Mouse (Mus musculus): ENCODE results near the gene Cpeb4. TPM values are rescaled to one million over a fixed set of nuclear protein-coding genes. Genes with fewer than 3 reads are reported as not detected.
"Not testable (repeated sequence)": the region's sequence is repeated elsewhere in the genome, so short reads cannot be mapped to it uniquely, and the experiment has no call there.

Gene Cpeb4
- polyA plus RNA-seq (2012; rRNA removed) = 19.9 and 23.8 TPM in 2 replicates

GRCm38 (mm10) chr11:31871911-31872310 is at the start of gene Cpeb4:
Gene Cpeb4 (plus strand): TSS chr11:31872211.
- DNase-seq (ENCODE audit: low spot score) = no peak

- DNase-seq (ENCODE audit: low spot score) = no peak
These were observed 49.5 kb upstream of the Cpeb4 start for GRCm38 (mm10) chr11:31822556-31822955.

- no peak for DNase-seq (ENCODE audit: low spot score)
These were observed 48.5 kb upstream of the Cpeb4 start for GRCm38 (mm10) chr11:31823513-31823912.

GRCm38 (mm10) chr11:31824504-31825166 is 47.4 kb upstream of the Cpeb4 start:
- no peak for DNase-seq (ENCODE audit: low spot score)

- DNase-seq (ENCODE audit: low spot score) = no peak
These were observed 43.8 kb upstream of the Cpeb4 start for GRCm38 (mm10) chr11:31828011-31828770.

- DNase-seq (ENCODE audit: low spot score) = no peak
These were observed 43.3 kb upstream of the Cpeb4 start for GRCm38 (mm10) chr11:31828771-31829072.

- no peak for DNase-seq (ENCODE audit: low spot score)
These were observed 41.5 kb upstream of the Cpeb4 start for GRCm38 (mm10) chr11:31830213-31831151.

- no peak for DNase-seq (ENCODE audit: low spot score)
These were observed 40.6 kb upstream of the Cpeb4 start for GRCm38 (mm10) chr11:31831451-31831850.

- DNase-seq (ENCODE audit: low spot score) = no peak
These were observed 40.0 kb upstream of the Cpeb4 start for GRCm38 (mm10) chr11:31831983-31832382.

GRCm38 (mm10) chr11:31832439-31832980 is 39.5 kb upstream of the Cpeb4 start:
- DNase-seq (ENCODE audit: low spot score) = no peak

- no peak for DNase-seq (ENCODE audit: low spot score)
These were observed 38.5 kb upstream of the Cpeb4 start for GRCm38 (mm10) chr11:31833506-31833905.

- no peak for DNase-seq (ENCODE audit: low spot score)
These were observed 36.7 kb upstream of the Cpeb4 start for GRCm38 (mm10) chr11:31835352-31835751.

GRCm38 (mm10) chr11:31837243-31837642 is 34.8 kb upstream of the Cpeb4 start:
- DNase-seq (ENCODE audit: low spot score) = no peak

- no peak for DNase-seq (ENCODE audit: low spot score)
These were observed 34.3 kb upstream of the Cpeb4 start for GRCm38 (mm10) chr11:31837753-31838152.

- DNase-seq (ENCODE audit: low spot score) = no peak
These were observed 33.4 kb upstream of the Cpeb4 start for GRCm38 (mm10) chr11:31838442-31839083.

- DNase-seq (ENCODE audit: low spot score) = no peak
These were observed 32.9 kb upstream of the Cpeb4 start for GRCm38 (mm10) chr11:31839084-31839460.

GRCm38 (mm10) chr11:31842171-31842959 is 29.6 kb upstream of the Cpeb4 start:
- no peak for DNase-seq (ENCODE audit: low spot score)

- DNase-seq (ENCODE audit: low spot score) = no peak
These were observed 28.7 kb upstream of the Cpeb4 start for GRCm38 (mm10) chr11:31843177-31843833.

- no peak for DNase-seq (ENCODE audit: low spot score)
These were observed 28.2 kb upstream of the Cpeb4 start for GRCm38 (mm10) chr11:31843834-31844188.

GRCm38 (mm10) chr11:31845111-31845510 is 26.9 kb upstream of the Cpeb4 start:
- not testable (repeated sequence) for DNase-seq (ENCODE audit: low spot score)
